Comparison of ENCODE assay signal across 9 mouse cellular contexts in the genomic region with DNA sequence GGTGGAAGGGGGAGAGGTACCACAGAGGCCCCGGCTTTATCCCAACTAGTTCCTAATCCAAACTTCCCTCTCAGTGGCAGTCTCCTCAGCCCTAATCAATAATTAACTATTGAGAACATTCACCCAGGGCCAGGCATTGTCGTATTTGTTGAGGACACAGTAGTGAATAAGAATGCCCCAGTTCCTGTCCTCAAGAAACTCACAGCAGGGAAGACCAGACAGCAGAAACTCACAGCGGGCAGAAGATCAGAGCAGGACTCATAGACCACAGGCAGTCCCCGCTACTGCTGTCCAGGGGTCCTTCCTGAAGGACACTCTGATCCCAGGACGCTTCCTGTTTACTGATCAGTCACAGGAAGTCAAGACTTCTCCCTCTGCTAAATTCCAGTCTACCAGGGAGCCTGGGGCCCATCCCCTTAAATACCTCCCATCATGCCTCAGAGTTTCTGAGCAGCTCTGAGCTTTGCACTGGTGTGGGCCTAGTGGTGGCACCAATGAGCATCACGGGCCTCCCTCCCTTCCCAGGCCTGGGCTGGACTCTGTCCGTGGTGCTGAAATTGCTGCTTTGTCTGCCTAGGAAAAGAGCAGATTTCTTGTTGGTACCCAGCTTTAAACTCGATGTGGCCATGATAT. TPM values are rescaled to one million over a fixed set of nuclear protein-coding genes. Genes with fewer than 3 reads are reported as not detected.
DNase-seq lines count a peak whose midpoint lies in the region; ATAC-seq and TF ChIP-seq lines count a peak whose summit lies in the region.
"Had no signal": no experiment of that assay in that cellular context is flagged by ENCODE, and none has a peak within 500 bp of the region (broad histone marks: within the 10 kb centered on the region; RNA-seq: fewer than 3 reads in every experiment).

No protein-coding gene starts in this region.

- peak; percentile 80 for DNase-seq in midbrain, embryonic 10.5 days (ENCODE audit: low spot score)
- DNase-seq in adrenal gland, adult 2 months: peak; percentile 63
- peak; percentile 75 for DNase-seq in hindbrain, embryonic 14.5 days (ENCODE audit: low spot score)
- DNase-seq in liver, adult 2 months (ENCODE audit: extremely low read depth, low read depth, low spot score): peak; percentile 20
- peak; percentile 13 for DNase-seq in splenic B cell, adult 2 months (ENCODE audit: low read depth, low spot score)
- no peak for DNase-seq in left cerebral cortex, adult 11 months (ENCODE audit: low spot score)
- DNase-seq in spleen, postnatal 36 days (ENCODE audit: low spot score in 2 of 2): no peak

- H3K36me3 ChIP-seq in midbrain, embryonic 10.5 days: no peaks in the 10 kb centered on the region
- no peaks in the 10 kb centered on the region for H3K36me3 ChIP-seq in midbrain, embryonic 13.5 days
- no peaks in the 10 kb centered on the region for H3K36me3 ChIP-seq in hindbrain, embryonic 14.5 days (replicated peaks; ENCODE audit: control insufficient read depth, insufficient read depth)
- H3K36me3 ChIP-seq in liver, adult 2 months (ENCODE audit: control insufficient read depth, insufficient read depth, low read length): no peaks in the 10 kb centered on the region
- no peaks in the 10 kb centered on the region for H3K36me3 ChIP-seq in splenic B cell, adult 2 months (ENCODE audit: control insufficient read depth, insufficient read depth, low read length, poor library complexity, severe bottlenecking)
- H3K36me3 ChIP-seq: midbrain, embryonic 12.5 days had no signal

- no peak for TF ChIP-seq POLR2A in liver, adult 2 months (IDR thresholded peaks at IDR 0.05; ENCODE audit: extremely low read depth, insufficient read depth, low read length)

- no peaks in the 10 kb centered on the region for H3K79me2 ChIP-seq in liver, adult 2 months (ENCODE audit: control insufficient read depth, insufficient read depth, low read length)

- peaks cover 24% of the 10 kb centered on the region for H3K4me1 ChIP-seq in midbrain, embryonic 10.5 days
- H3K4me1 ChIP-seq in midbrain, embryonic 13.5 days (replicated peaks): peaks cover 37% of the 10 kb centered on the region
- H3K4me1 ChIP-seq in hindbrain, embryonic 14.5 days (replicated peaks; ENCODE audit: control insufficient read depth, insufficient read depth, low read length): peaks cover 23% of the 10 kb centered on the region
- no peaks in the 10 kb centered on the region for H3K4me1 ChIP-seq in liver, adult 2 months (ENCODE audit: control insufficient read depth, insufficient read depth, low read length)

- no peak overlapping the region for H3K27ac ChIP-seq in midbrain, embryonic 10.5 days (replicated peaks)
- no peak overlapping the region for H3K27ac ChIP-seq in midbrain, embryonic 13.5 days
- H3K27ac ChIP-seq in hindbrain, embryonic 14.5 days: no peak overlapping the region
- no peak overlapping the region for H3K27ac ChIP-seq in liver, adult 2 months (replicated peaks; ENCODE audit: insufficient read depth, low read depth, low read length)

- no peak overlapping the region for H3K4me3 ChIP-seq in midbrain, embryonic 10.5 days
- H3K4me3 ChIP-seq in midbrain, embryonic 13.5 days (replicated peaks): no peak overlapping the region
- no peak overlapping the region for H3K4me3 ChIP-seq in hindbrain, embryonic 14.5 days (replicated peaks; ENCODE audit: low read length)
- H3K4me3 ChIP-seq in liver, adult 2 months (ENCODE audit: insufficient read depth, low read depth, low read length): no peak overlapping the region
- H3K4me3 ChIP-seq: midbrain, embryonic 12.5 days had no signal

- no peaks in the 10 kb centered on the region for H3K9me3 ChIP-seq in midbrain, embryonic 10.5 days (replicated peaks)
- H3K9me3 ChIP-seq in midbrain, embryonic 13.5 days: no peaks in the 10 kb centered on the region
- no peaks in the 10 kb centered on the region for H3K9me3 ChIP-seq in hindbrain, embryonic 14.5 days (ENCODE audit: control insufficient read depth, low read length)
- H3K9me3 ChIP-seq: midbrain, embryonic 12.5 days had no signal

- WGBS in midbrain, embryonic 10.5 days: 10% methylated on average over 8 of the region's 8 CpGs
- WGBS in midbrain, embryonic 13.5 days: 12% methylated on average over 8 of the region's 8 CpGs
- 12% methylated on average over 8 of the region's 8 CpGs for WGBS in hindbrain, embryonic 14.5 days
- 12% methylated on average over 8 of the region's 8 CpGs for WGBS in liver, adult 2 months

- ATAC-seq in midbrain, embryonic 13.5 days: no peak
- ATAC-seq in hindbrain, embryonic 14.5 days (ENCODE audit: low FRiP score): no peak

- H3K9ac ChIP-seq in midbrain, embryonic 13.5 days (replicated peaks): no peak overlapping the region
- no peak overlapping the region for H3K9ac ChIP-seq in hindbrain, embryonic 14.5 days
- no peak overlapping the region for H3K9ac ChIP-seq in liver, adult 2 months (ENCODE audit: low read depth, low read length)
- H3K9ac ChIP-seq: midbrain, embryonic 12.5 days had no signal

- H3K27me3 ChIP-seq in midbrain, embryonic 10.5 days (ENCODE audit: low read depth, poor library complexity, severe bottlenecking): no peaks in the 10 kb centered on the region
- no peaks in the 10 kb centered on the region for H3K27me3 ChIP-seq in midbrain, embryonic 13.5 days
- H3K27me3 ChIP-seq in hindbrain, embryonic 14.5 days (ENCODE audit: control insufficient read depth, insufficient read depth, low read length): no peaks in the 10 kb centered on the region
- H3K27me3 ChIP-seq in liver, adult 2 months (ENCODE audit: control insufficient read depth, insufficient read depth, low read length): no peaks in the 10 kb centered on the region
- no peaks in the 10 kb centered on the region for H3K27me3 ChIP-seq in splenic B cell, adult 2 months (ENCODE audit: control insufficient read depth, insufficient read depth, low read length, poor library complexity, severe bottlenecking)
- H3K27me3 ChIP-seq: midbrain, embryonic 12.5 days had no signal

- TF ChIP-seq CTCF in liver, adult 2 months (IDR thresholded peaks at IDR 0.05; ENCODE audit: low read depth, low read length): peak; percentile 30; the same call in 1 of the 2 replicates

- H3K4me2 ChIP-seq in midbrain, embryonic 13.5 days (replicated peaks): no peak overlapping the region
- no peak overlapping the region for H3K4me2 ChIP-seq in hindbrain, embryonic 14.5 days (replicated peaks)
- H3K4me2 ChIP-seq: midbrain, embryonic 12.5 days had no signal

RNA-seq across cellular contexts. Expression of gene Nectin1, which starts 45.6 kb away (rescaled TPM):
- 6.9 and 7.3 TPM in 2 replicates for polyA plus RNA-seq in midbrain, embryonic 10.5 days (2016; fragmentation: Nextera tagmentation; extraction: Ambion mirVana)
- polyA plus RNA-seq in midbrain, embryonic 13.5 days (2015; fragmentation: Nextera tagmentation; extraction: Ambion mirVana): 10.8 and 11.0 TPM in 2 replicates
- 10 to 100 TPM; 24.4 to 50.2 TPM for total RNA-seq in adrenal gland, adult 2 months (2021)
- 27.7 and 29.3 TPM in 2 replicates for polyA plus RNA-seq in adrenal gland, adult 2 months (2012; rRNA removed)
- polyA plus RNA-seq in hindbrain, embryonic 14.5 days (2014; fragmentation: Nextera tagmentation; extraction: Ambion mirVana): 18.0 and 18.9 TPM in 2 replicates
- 4.0 and 10.3 TPM in 2 replicates for total RNA-seq in liver, adult 2 months (2014; rRNA removed)
- 38.6 and 48.0 TPM in 2 replicates for polyA plus RNA-seq in liver, adult 2 months (2012; rRNA removed)

Comparison
In these comparisons a context has a peak if more than half of its experiments do, and no peak if none do; other contexts are left out.
1. DNase-seq: peak in midbrain, embryonic 10.5 days (single experiment), adrenal gland, adult 2 months (single experiment), hindbrain, embryonic 14.5 days (single experiment), liver, adult 2 months (single experiment) and splenic B cell, adult 2 months (single experiment); none in left cerebral cortex, adult 11 months (single experiment) and spleen, postnatal 36 days (0 of 2).